Mouse (Mus musculus): ENCODE measurements around the gene Aacs. TPM values are rescaled to one million over a fixed set of nuclear protein-coding genes. Genes with fewer than 3 reads are reported as not detected.
"Not testable (repeated sequence)": the region's sequence is repeated elsewhere in the genome, so short reads cannot be mapped to it uniquely, and the experiment has no call there.

Gene Aacs
- polyA plus RNA-seq, 1 experiment from 2014 or later: 103 TPM

DNA sequence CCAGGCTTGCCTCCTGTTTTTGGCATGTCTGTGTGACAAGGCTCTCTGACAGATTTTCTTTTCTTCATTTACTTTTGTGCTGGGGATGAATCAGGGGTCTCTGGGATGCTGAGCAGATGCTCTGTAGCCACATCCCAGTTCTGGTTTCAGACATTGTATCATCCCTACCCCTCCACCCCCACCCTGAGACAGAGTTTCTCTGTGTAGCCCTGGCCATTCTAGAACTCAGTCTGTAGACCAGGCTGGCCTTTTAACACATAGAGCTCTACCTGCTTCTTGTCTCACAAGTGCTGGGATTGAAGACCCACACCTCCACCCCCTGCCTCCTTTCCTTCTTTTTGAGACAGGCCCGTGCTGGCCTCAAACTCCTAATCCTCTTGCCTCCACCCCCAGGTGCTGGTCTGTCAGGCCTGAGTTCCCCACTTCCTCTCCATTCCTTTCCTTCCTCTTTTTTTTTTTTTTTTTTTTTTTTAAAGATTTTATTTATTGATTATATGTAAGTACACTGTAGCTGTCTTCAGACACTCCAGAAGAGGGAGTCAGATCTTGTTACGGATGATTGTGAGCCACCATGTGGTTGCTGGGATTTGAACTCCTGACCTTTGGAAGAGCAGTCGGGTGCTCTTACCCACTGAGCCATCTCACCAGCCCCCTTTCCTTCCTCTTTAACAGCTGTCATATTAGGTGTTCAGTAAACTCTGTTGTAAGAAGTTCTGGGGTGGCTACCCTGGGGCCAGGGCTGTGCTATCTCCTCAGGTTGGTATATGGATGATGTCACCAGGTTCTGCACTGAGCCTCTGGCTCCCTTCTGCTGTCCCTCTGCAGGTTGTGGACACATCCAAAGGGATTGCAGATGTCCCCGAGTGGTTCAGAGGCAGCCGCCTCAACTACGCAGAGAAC lies 8.3 kb downstream of the Aacs start:
- Histone ChIP-seq H3K27me3 (replicated peaks) (no peaks in the 10 kb centered on the region), H3K4me3 (replicated peaks) (no peak overlapping the region), H3K9me3 (replicated peaks) (no peaks in the 10 kb centered on the region), H3K4me2 (no peak overlapping the region), H3K27ac (replicated peaks) (no peak overlapping the region), H3K36me3 (peaks cover 50% of the 10 kb centered on the region), H3K4me1 (peaks cover 26% of the 10 kb centered on the region), H3K9ac (replicated peaks) (no peak overlapping the region)
- 84% methylated on average over 6 of the region's 6 CpGs for WGBS
- ATAC-seq (ENCODE audit: low FRiP score): no peak

DNA sequence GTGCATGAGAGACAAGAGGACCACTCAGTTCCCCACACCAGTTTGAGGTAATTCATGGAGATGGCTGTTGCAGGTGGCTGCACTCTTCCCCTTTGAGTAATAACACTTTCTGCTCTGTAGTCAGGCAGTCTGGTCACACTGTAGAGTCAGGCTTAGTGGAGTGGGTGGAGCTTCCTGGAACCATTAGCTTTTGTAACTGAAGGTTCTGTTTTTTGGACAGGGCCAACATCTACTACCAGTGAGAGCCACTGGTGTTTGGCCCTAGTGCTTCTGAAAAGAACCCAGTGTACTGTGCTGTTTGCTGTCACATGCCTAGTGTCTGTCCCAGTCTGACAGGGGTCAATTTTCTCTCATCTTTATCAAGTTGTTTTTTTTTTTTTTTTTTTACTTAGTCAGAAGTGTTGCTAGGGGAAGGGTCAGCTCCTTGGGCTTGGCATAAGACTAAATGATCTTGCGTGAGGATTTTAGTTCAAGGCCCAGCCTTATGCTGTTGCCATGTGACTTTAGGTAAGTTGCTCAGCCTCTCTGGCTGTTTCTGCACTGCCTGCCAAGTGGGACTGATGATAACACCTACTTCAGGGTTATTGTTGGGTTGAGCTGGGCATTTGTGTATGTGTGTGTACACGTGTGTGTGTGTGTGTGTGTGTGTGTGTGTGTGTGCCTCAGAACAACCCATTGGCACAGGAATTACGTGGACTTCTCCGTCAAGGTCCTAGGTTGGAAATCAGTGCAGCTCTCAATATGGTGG lies 9.6 kb downstream of the Aacs start:
- ATAC-seq (ENCODE audit: low FRiP score): no peak
- Histone ChIP-seq H3K36me3 (peaks cover 52% of the 10 kb centered on the region), H3K4me2 (no peak overlapping the region), H3K9ac (replicated peaks) (no peak overlapping the region), H3K27me3 (replicated peaks) (no peaks in the 10 kb centered on the region), H3K4me3 (replicated peaks) (no peak overlapping the region), H3K27ac (replicated peaks) (no peak overlapping the region), H3K4me1 (0 out of 2 replicates have a peak, but pooled peaks cover 16% of the 10 kb centered on the region), H3K9me3 (replicated peaks) (no peaks in the 10 kb centered on the region)
- 94% methylated on average over 4 of the region's 4 CpGs for WGBS

DNA sequence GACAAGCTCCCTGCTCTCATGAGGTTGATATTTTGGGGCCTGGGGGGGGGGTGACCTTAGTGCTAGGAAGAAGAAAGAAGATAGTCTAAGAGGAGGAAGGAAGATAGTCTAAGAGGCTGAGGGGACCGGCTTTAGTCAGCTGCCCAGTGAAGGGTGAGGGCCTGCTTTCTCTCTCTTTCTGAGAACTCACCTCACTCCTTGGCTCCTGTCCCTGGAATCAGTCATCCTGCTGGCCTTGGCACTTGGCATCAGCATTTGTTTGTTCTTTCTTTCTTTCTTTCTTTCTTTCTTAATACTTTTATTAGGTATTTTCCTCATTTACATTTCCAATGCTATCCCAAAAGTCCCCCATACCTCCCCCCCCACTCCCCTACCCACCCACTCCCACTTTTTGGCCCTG lies 10.5 kb downstream of the Aacs start:
- WGBS: 100% methylated on average over 1 of the region's 1 CpGs
- H3K4me1 ChIP-seq: 0 out of 2 replicates have a peak, but pooled peaks cover 11% of the 10 kb centered on the region
- H3K9ac ChIP-seq (replicated peaks): no peak overlapping the region
- no peak overlapping the region for H3K4me3 ChIP-seq (replicated peaks)
- no peak overlapping the region for H3K27ac ChIP-seq (replicated peaks)
- no peak overlapping the region for H3K4me2 ChIP-seq
- H3K9me3 ChIP-seq (replicated peaks): no peaks in the 10 kb centered on the region
- peaks cover 60% of the 10 kb centered on the region for H3K36me3 ChIP-seq
- no peak for ATAC-seq (ENCODE audit: low FRiP score)
- no peaks in the 10 kb centered on the region for H3K27me3 ChIP-seq (replicated peaks)

DNA sequence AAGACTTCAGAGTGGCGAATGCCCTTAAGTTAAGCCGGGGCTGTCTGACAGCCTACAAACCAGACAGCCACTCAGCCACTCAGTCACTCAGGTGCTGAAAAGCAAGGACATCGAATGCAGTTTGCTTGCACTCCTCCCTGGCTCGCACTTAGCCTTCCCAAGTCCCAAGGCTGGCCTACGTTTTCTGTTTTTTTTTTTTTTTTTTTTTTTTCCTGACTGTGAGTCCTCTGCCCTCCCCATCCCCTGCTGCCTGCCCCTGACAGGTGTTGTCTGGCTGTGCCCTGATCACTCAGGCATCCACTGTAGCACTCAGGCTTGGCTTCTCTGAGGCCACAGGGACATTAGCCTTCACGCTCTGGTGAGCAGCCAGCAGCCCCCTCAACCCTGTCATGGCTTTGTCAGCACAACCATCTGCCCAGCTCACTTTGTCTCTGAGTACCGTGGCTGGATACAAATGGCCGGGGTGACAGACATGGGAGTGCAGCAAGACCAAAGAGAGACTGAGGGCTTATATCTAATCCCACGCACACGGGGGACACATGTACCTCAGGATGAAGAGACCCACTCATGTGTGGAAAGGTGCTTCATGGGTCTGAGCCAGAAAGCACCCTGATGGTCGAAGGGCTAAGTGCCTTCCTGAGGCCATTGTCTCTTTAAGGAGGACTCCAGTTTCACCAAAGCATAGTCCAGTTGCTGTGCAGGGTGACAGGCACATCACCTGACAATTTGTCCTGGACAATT lies 11.9 kb downstream of the Aacs start:
- Histone ChIP-seq H3K9me3 (replicated peaks) (no peaks in the 10 kb centered on the region), H3K9ac (replicated peaks) (no peak overlapping the region), H3K4me3 (replicated peaks) (no peak overlapping the region), H3K4me1 (0 out of 2 replicates have a peak, but pooled peaks cover 11% of the 10 kb centered on the region), H3K36me3 (peaks cover 71% of the 10 kb centered on the region), H3K27me3 (replicated peaks) (no peaks in the 10 kb centered on the region), H3K4me2 (no peak overlapping the region), H3K27ac (replicated peaks) (0 out of 2 replicates have a peak overlapping the region, but pooled peaks have one; percentile 33)
- WGBS: 50% methylated on average over 11 of the region's 11 CpGs
- no peak; the same call in 1 of the 2 replicates for ATAC-seq (ENCODE audit: low FRiP score)

DNA sequence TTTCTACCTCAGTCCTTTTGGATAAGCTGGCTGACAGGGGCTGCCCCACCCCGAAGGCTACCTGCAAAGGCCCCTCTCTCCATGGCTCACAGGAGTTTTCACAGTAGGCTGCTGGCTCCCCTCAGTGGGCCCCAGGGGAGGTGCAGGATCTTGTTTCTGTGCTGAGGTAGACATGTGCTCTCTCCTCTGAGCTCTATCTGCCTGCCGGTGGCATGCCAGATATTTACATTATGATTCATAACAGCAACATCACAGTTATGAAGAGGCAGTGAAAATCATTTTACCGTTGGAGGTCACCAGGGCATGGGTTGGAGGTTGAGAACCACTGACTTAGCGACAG lies 12.5 kb downstream of the Aacs start:
- Histone ChIP-seq H3K36me3 (peaks cover 71% of the 10 kb centered on the region), H3K27ac (replicated peaks) (0 out of 2 replicates have a peak overlapping the region, but pooled peaks have one; percentile 33)
- WGBS: 48% methylated on average over 4 of the region's 4 CpGs

DNA sequence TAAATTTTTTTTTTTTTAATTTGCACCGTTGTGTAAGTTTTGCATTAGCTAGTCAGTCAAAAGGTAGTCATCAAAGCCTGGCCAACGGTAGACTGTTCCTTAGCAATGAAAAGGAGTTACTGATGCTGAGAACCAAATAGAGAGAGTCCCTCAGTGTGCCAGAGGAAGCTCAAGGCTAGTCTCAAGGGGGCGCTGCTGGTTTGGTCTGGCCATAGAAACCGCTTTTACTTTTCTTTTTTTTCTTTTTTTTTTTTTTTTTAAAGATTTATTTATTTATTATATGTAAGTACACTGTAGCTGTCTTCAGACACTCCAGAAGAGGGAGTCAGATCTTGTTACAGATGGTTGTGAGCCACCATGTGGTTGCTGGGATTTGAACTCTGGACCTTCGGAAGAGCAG lies 13.3 kb downstream of the Aacs start:
- H3K4me3 ChIP-seq (replicated peaks); ATAC-seq (ENCODE audit: low FRiP score); H3K27me3 ChIP-seq (replicated peaks); H3K4me2 ChIP-seq; H3K9me3 ChIP-seq (replicated peaks); H3K27ac ChIP-seq (replicated peaks); H3K9ac ChIP-seq (replicated peaks): not testable (repeated sequence)
- 92% methylated on average over 5 of the region's 5 CpGs for WGBS
- H3K36me3 ChIP-seq: peaks cover 71% of the 10 kb centered on the region
- H3K4me1 ChIP-seq: 0 out of 2 replicates have a peak, but pooled peaks cover 11% of the 10 kb centered on the region

More for the DNA sequence above, 12.5 kb downstream of the Aacs start:
- Histone ChIP-seq H3K4me1 (0 out of 2 replicates have a peak, but pooled peaks cover 11% of the 10 kb centered on the region), H3K9me3 (replicated peaks) (no peaks in the 10 kb centered on the region), H3K4me3 (replicated peaks) (no peak overlapping the region), H3K9ac (replicated peaks) (no peak overlapping the region), H3K4me2 (no peak overlapping the region), H3K27me3 (replicated peaks) (no peaks in the 10 kb centered on the region)
- no peak for ATAC-seq (ENCODE audit: low FRiP score)

DNA sequence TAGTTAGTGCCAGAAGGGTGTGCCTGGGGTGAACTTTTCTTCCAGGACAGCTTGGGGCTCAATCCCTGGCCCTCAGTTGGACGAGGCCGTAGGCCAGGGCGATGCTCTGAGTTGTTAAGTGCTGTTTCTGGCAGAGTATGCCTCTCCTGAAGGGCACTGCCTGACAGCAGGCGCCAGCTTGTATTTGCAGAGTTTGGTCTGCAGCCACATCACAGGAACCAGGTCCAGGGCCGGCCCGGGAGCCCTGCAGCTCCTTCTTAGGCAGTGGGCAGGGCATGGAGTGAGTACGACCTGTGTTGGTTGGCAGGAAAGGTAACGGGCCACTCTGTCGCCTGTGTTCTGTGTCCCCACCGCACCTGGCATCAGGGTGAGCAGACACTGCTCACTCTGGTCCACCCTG lies 15.5 kb downstream of the Aacs start:
- H3K4me2 ChIP-seq: no peak overlapping the region
- H3K9ac ChIP-seq (replicated peaks): no peak overlapping the region
- H3K9me3 ChIP-seq (replicated peaks): no peaks in the 10 kb centered on the region
- 0 out of 2 replicates have a peak, but pooled peaks cover 11% of the 10 kb centered on the region for H3K4me1 ChIP-seq
- no peak overlapping the region for H3K27ac ChIP-seq (replicated peaks)
- no peak for ATAC-seq (ENCODE audit: low FRiP score)
- H3K36me3 ChIP-seq: peaks cover 67% of the 10 kb centered on the region
- H3K4me3 ChIP-seq (replicated peaks): no peak overlapping the region
- no peaks in the 10 kb centered on the region for H3K27me3 ChIP-seq (replicated peaks)
- 91% methylated on average over 10 of the region's 10 CpGs for WGBS

DNA sequence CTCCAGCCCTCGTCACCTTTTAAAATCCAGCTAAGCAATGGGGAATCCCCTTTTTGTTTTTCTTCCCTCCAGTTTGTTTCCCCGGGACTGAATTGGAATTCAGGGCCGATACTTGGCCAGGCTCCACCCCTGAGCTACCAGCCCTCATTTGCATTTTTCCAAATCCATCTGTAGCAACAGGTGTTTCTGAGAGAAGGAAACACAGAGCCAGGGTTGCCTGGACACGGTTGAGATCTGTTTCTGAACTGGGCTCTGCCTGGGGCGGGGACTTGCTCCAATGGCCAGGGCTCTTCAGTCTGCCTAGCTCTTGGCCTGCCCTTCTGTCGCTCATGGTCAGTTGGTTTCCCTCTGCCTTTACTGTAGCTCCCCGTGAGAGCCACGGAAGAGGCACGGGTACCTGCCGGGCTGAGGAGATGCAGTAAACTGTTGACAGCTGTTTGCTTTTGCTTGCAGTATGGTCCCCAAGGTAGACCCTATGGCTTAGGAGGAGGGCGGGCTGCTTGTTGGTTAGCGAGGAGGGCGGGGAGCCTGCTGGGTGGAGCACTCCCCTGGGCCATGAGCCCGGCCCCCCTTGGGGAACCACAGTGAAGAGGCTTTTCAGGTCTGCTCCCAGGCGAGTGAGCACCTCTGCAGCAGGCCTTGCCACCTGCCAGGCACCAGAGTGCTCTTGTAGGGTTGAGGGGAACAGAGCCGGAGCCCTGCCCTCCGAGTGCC lies 16.9 kb downstream of the Aacs start:
- Histone ChIP-seq H3K4me1 (0 out of 2 replicates have a peak, but pooled peaks cover 5% of the 10 kb centered on the region), H3K4me3 (replicated peaks) (no peak overlapping the region), H3K9me3 (replicated peaks) (no peaks in the 10 kb centered on the region), H3K36me3 (peaks cover 59% of the 10 kb centered on the region), H3K27ac (replicated peaks) (no peak overlapping the region), H3K27me3 (replicated peaks) (no peaks in the 10 kb centered on the region), H3K9ac (replicated peaks) (no peak overlapping the region), H3K4me2 (no peak overlapping the region)
- 67% methylated on average over 17 of the region's 17 CpGs for WGBS
- ATAC-seq (ENCODE audit: low FRiP score): no peak

DNA sequence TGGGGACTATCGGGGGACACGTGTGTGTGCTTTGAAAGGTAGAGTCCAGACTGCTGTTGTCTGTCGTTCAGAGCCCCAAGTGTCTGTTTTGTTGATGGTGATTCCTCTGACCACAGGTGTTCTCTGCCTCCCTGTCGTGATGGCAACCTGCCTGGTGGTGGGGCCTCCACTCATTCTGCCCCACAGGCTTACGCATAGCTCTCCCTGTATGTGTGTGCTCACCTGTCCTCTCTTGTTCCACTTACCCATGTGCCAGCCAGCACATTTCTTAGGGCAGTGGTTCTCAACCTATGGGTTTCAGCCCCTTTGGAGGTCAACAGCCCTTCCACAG lies 17.4 kb downstream of the Aacs start:
- no peaks in the 10 kb centered on the region for H3K4me1 ChIP-seq
- no peak overlapping the region for H3K27ac ChIP-seq (replicated peaks)
- ATAC-seq (ENCODE audit: low FRiP score): no peak
- 72% methylated on average over 5 of the region's 5 CpGs for WGBS
- no peaks in the 10 kb centered on the region for H3K9me3 ChIP-seq (replicated peaks)
- H3K4me3 ChIP-seq (replicated peaks): no peak overlapping the region
- H3K27me3 ChIP-seq (replicated peaks): no peaks in the 10 kb centered on the region
- H3K36me3 ChIP-seq: peaks cover 54% of the 10 kb centered on the region
- H3K4me2 ChIP-seq: no peak overlapping the region
- H3K9ac ChIP-seq (replicated peaks): no peak overlapping the region

DNA sequence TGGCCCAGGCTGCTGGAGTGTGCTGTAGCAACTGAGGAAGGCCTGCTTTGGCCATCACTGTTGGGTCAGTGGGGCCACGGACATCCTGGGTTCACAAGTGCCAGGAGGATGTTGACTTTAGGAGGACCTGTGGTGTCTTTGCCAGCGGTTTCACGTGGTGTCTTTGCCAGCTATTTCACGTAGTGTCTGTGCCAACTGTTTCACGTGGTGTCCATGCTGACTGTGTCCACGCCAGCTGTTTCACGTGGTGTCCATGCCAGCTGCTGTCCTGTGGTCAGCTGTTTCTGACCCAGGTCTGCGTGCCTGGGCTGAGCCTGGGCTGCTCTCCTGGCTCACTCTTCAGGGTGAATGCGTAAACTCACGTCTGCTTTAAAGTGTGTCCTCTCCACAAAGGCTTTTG lies 20.0 kb downstream of the Aacs start:
- peaks cover 45% of the 10 kb centered on the region for H3K36me3 ChIP-seq
- H3K4me1 ChIP-seq: no peaks in the 10 kb centered on the region
- no peaks in the 10 kb centered on the region for H3K9me3 ChIP-seq (replicated peaks)
- no peak overlapping the region for H3K27ac ChIP-seq (replicated peaks)
- H3K4me3 ChIP-seq (replicated peaks): no peak overlapping the region
- no peak overlapping the region for H3K9ac ChIP-seq (replicated peaks)
- no peak overlapping the region for H3K4me2 ChIP-seq
- H3K27me3 ChIP-seq (replicated peaks): no peaks in the 10 kb centered on the region
- 91% methylated on average over 10 of the region's 10 CpGs for WGBS
- ATAC-seq (ENCODE audit: low FRiP score): no peak
